Mouse (Mus musculus) myocyte (in vitro differentiated cells): ENCODE measurements at regions not wholly inside any gene's neighbourhood (a gene's known extent, or its start where the extent isn't known, plus 50 kb on each side); places are given as distances from the start of the nearest gene placed in this dataset.

Experiments
- H3K27me3 ChIP-seq: one replicate; pipeline ENCODE4 v1.6.1; 2011; ENCODE audit not compliant: control insufficient read depth, insufficient read depth, insufficient read length
- H3K36me3 ChIP-seq: one replicate; pipeline ENCODE4 v1.6.1; 2011; ENCODE audit not compliant: control insufficient read depth, insufficient read depth
- H3K4me2 ChIP-seq: one replicate; pipeline ENCODE4 v1.6.1; 2011; ENCODE audit warnings: low read depth, control low read depth
- H3K4me3 ChIP-seq: one replicate; pipeline ENCODE4 v1.5.1; 2011; ENCODE audit warnings: mild to moderate bottlenecking, control low read depth, moderate library complexity
- H3K79me2 ChIP-seq: one replicate; pipeline ENCODE4 v1.6.1; 2011; ENCODE audit not compliant: control insufficient read depth, insufficient read depth
- H3ac ChIP-seq: one replicate; pipeline ENCODE4 v1.6.1; 2011; ENCODE audit not compliant: control insufficient read depth, insufficient read length
- CEBPB ChIP-seq: IDR thresholded peaks from 2 replicates; pipeline ENCODE4 v1.6.1; 2011; ENCODE audit warnings: mild to moderate bottlenecking, moderate library complexity; ENCODE audit not compliant: poor library complexity, insufficient read depth, severe bottlenecking
- E2F4 ChIP-seq: IDR thresholded peaks from one replicate; pipeline ENCODE4 v1.6.1; 2011; ENCODE audit warnings: mild to moderate bottlenecking, control low read depth, moderate library complexity; ENCODE audit not compliant: insufficient read depth
- MAX ChIP-seq: IDR thresholded peaks from one replicate; pipeline ENCODE4 v1.6.1; 2011; ENCODE audit warnings: low read depth, mild to moderate bottlenecking, control low read depth
- MYOD1 ChIP-seq, 3 experiments: IDR thresholded peaks; one replicate each; pipeline ENCODE4 v1.6.1; 2011; ENCODE audit warnings: control low read depth in 2 of 3, low read depth in 2 of 3, mild to moderate bottlenecking in 2 of 3, moderate library complexity in 1 of 3; ENCODE audit not compliant: insufficient read length in 2 of 3, control insufficient read depth in 1 of 3
- MYOG ChIP-seq, 3 experiments: IDR thresholded peaks; one replicate each; pipeline ENCODE4 v1.6.1; 2011; ENCODE audit warnings: control low read depth in 2 of 3, low read depth in 2 of 3, mild to moderate bottlenecking in 2 of 3; ENCODE audit not compliant: insufficient read length in 2 of 3, control insufficient read depth in 1 of 3, insufficient read depth in 1 of 3
- POLR2A ChIP-seq: IDR thresholded peaks from one replicate; pipeline ENCODE4 v1.6.1; 2011; ENCODE audit warnings: low read depth, mild to moderate bottlenecking, control low read depth, moderate library complexity; ENCODE audit not compliant: insufficient read length
- POLR2AphosphoS2 ChIP-seq: IDR thresholded peaks from one replicate; pipeline ENCODE4 v1.6.1; 2011; ENCODE audit warnings: low read depth, control low read depth; ENCODE audit not compliant: insufficient read length
- REST ChIP-seq: IDR thresholded peaks from one replicate; pipeline ENCODE4 v1.6.1; 2011; ENCODE audit warnings: mild to moderate bottlenecking, control low read depth, moderate library complexity; ENCODE audit not compliant: insufficient read depth, insufficient read length
- SRF ChIP-seq: IDR thresholded peaks from one replicate; pipeline ENCODE4 v1.6.1; 2011; ENCODE audit warnings: low read depth; ENCODE audit not compliant: control insufficient read depth, insufficient read length
- TCF12 ChIP-seq: IDR thresholded peaks from one replicate; pipeline ENCODE4 v1.6.1; 2011; ENCODE audit warnings: mild to moderate bottlenecking, control low read depth; ENCODE audit not compliant: poor library complexity, insufficient read depth, severe bottlenecking
- TCF3 ChIP-seq: IDR thresholded peaks from one replicate; pipeline ENCODE4 v1.6.1; 2011; ENCODE audit warnings: low read depth, control low read depth; ENCODE audit not compliant: insufficient read length
- USF1 ChIP-seq: IDR thresholded peaks from one replicate; pipeline ENCODE4 v1.6.1; 2011; ENCODE audit warnings: low read depth, mild to moderate bottlenecking, control low read depth, moderate library complexity

DNA sequence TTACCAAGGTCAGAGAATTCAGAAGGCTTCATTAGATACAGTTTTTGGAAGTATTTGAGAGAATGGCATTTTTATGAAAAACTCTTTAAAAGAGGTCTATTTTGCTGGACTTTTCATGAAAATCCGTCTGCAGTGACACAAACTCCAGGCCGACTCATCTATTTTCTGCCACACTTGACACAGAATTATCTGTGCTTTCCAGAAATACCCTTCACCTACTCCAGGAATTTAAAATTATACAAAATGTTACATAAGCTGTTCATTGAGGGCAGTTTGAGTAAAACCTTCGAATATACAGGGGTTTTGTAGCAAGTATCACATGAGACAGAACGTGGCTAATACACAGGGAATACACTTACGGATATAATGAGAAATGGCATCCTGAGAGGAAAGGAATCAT is 354.1 kb upstream of the Pkdcc start:
- Histone ChIP-seq H3K27me3 (no peaks in the 10 kb centered on the region), H3ac (no peak overlapping the region), H3K4me3 (no peak overlapping the region), H3K4me2 (no peak overlapping the region), H3K79me2 (no peaks in the 10 kb centered on the region), H3K36me3 (no peaks in the 10 kb centered on the region)
- TF ChIP-seq MYOD1 (IDR thresholded peaks at IDR 0.05; ENCODE audit: control insufficient read depth in 1 of 3, insufficient read length in 2 of 3, low read depth in 2 of 3): no peak
- TF ChIP-seq POLR2AphosphoS2: no peak
- no peak for TF ChIP-seq SRF
- no peak for TF ChIP-seq E2F4
- TF ChIP-seq USF1: no peak
- no peak for TF ChIP-seq MAX
- no peak for TF ChIP-seq MYOG (IDR thresholded peaks at IDR 0.05; ENCODE audit: control insufficient read depth in 1 of 3, insufficient read depth in 1 of 3, insufficient read length in 2 of 3, low read depth in 2 of 3)
- TF ChIP-seq TCF12: no peak
- no peak for TF ChIP-seq REST
- no peak for TF ChIP-seq CEBPB
- no peak for TF ChIP-seq POLR2A
- TF ChIP-seq TCF3: no peak

DNA sequence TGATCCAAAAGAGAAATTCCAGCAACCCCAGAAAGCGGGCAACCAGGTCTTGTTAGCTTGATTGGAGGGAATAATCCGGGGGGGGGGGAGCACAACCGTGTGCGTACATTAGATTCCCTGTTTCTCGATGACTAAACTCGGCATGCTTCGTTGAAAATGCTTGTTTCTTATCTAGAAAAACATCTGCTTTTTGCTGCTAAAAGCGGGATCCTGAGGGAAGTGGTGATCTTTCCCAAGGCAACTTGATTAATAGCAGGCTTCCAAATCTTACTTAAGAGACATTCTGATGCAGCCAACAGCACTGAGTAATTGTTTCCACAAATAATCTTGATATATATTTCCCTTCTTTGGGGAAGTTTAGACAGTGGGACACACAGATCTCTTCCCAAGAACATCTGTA is 338.0 kb upstream of the Pkdcc start:
- H3K27me3 ChIP-seq: no peaks in the 10 kb centered on the region
- no peaks in the 10 kb centered on the region for H3K36me3 ChIP-seq
- H3K4me3 ChIP-seq: no peak overlapping the region

DNA sequence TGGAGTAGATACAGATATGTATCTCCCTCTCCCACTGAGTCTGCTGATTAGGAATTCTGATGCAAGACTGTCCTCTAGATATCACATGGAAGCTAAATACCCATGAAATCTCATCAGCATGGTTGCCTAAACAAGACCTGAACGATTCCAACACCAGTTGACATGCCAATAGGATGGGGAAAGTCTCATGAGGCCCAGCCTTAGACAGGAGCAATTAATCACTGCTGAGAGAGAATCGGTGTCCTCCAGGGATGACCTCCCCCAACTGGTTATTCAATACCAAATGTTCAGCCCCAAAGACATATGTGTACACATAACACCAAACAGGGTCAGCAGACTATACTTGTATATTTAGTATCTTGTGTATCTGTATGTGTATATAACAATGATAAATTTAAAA is 314.5 kb upstream of the Pkdcc start:
- peak overlapping the region; percentile 60 for H3K4me2 ChIP-seq
- H3ac ChIP-seq: no peak overlapping the region
- no peaks in the 10 kb centered on the region for H3K36me3 ChIP-seq
- no peaks in the 10 kb centered on the region for H3K27me3 ChIP-seq
- TF ChIP-seq E2F4: no peak
- no peak for TF ChIP-seq TCF12
- TF ChIP-seq USF1: no peak
- no peaks in the 10 kb centered on the region for H3K79me2 ChIP-seq
- H3K4me3 ChIP-seq: no peak overlapping the region

More for the DNA sequence above, 338.0 kb upstream of the Pkdcc start:
- no peak overlapping the region for H3ac ChIP-seq
- no peak overlapping the region for H3K4me2 ChIP-seq
- H3K79me2 ChIP-seq: no peaks in the 10 kb centered on the region
- TF ChIP-seq MAX (no peak), REST (no peak), CEBPB (no peak), MYOG (IDR thresholded peaks at IDR 0.05; ENCODE audit: control insufficient read depth in 1 of 3, insufficient read depth in 1 of 3, insufficient read length in 2 of 3, low read depth in 2 of 3) (no peak), TCF3 (no peak), POLR2A (no peak), TCF12 (no peak), E2F4 (no peak), USF1 (no peak), POLR2AphosphoS2 (no peak)

DNA sequence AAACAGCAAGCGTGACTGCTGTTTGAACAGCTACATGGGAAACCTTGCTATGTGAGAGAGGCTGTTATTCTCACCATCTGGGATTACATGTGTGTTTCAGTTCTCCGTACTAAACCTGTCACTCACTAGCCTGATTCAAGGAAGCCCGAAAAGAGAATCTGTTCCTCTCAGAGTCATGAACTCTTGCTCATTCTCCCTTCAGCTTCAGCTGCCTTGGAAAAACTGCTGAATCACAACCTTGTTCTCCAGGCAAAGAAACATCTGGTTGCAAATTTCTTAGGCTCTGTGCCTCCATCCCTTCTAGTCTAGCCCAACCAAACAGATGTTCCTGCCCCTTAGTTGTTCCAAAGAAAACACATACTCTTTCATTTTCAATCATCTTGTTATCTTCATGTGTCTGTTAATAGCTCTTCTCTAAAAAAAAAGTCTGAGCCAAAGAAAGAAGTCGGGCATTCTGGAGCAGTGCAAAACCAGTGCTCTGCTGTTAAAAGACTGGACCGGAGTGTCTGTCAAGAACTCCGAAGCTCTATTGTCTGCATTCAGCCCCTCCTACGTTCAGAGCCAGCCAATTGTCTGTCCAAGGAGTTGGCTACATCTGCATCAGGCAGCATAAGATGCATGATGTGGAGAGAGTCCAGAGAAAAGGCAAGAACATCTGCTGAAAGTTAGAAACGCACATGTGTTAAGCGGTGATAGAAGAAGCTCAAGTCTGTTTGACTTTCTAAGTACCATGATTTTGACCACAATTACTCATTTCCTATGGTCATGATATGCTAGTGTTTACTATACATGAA is 313.8 kb upstream of the Pkdcc start:
- Histone ChIP-seq H3ac (no peak overlapping the region), H3K4me2 (peak overlapping the region; percentile 60), H3K79me2 (no peaks in the 10 kb centered on the region), H3K36me3 (no peaks in the 10 kb centered on the region), H3K27me3 (no peaks in the 10 kb centered on the region), H3K4me3 (no peak overlapping the region)
- TF ChIP-seq SRF: no peak
- TF ChIP-seq TCF3: no peak
- TF ChIP-seq TCF12: no peak
- no peak for TF ChIP-seq CEBPB
- TF ChIP-seq USF1: no peak
- no peak for TF ChIP-seq MYOG (IDR thresholded peaks at IDR 0.05; ENCODE audit: control insufficient read depth in 1 of 3, insufficient read depth in 1 of 3, insufficient read length in 2 of 3, low read depth in 2 of 3)
- TF ChIP-seq MYOD1 (IDR thresholded peaks at IDR 0.05; ENCODE audit: control insufficient read depth in 1 of 3, insufficient read length in 2 of 3, low read depth in 2 of 3): no peak
- no peak for TF ChIP-seq MAX
- no peak for TF ChIP-seq POLR2A
- TF ChIP-seq POLR2AphosphoS2: no peak
- no peak for TF ChIP-seq REST
- no peak for TF ChIP-seq E2F4

DNA sequence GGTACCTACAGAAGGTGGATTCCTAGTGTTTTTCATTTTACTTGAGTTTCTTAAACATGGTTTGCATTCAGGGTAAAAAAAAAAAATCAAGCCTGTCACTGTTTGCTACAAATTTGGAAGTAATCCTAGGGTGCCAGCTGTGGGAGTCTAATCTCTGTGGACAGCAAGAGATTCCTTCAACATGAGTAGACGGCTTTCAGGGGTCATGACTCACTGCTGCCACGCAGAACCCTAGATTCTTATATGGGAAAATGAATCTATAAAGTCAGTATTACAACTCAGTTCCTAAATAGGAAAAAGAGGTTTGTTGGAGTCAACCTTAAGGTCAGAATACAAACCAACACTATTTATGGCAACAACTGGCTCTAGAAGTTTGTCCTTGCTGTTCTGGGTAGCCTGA is 310.1 kb upstream of the Pkdcc start:
- Histone ChIP-seq H3K4me3 (no peak overlapping the region), H3K79me2 (no peaks in the 10 kb centered on the region), H3K27me3 (no peaks in the 10 kb centered on the region), H3K36me3 (no peaks in the 10 kb centered on the region), H3K4me2 (peak overlapping the region; percentile 81), H3ac (no peak overlapping the region)
- TF ChIP-seq MAX (no peak), TCF12 (peak; percentile 50), MYOG (IDR thresholded peaks at IDR 0.05; ENCODE audit: control insufficient read depth in 1 of 3, insufficient read depth in 1 of 3, insufficient read length in 2 of 3, low read depth in 2 of 3) (peak in 1 of 3 experiments; percentile 26), SRF (no peak), POLR2A (no peak), MYOD1 (IDR thresholded peaks at IDR 0.05; ENCODE audit: control insufficient read depth in 1 of 3, insufficient read length in 2 of 3, low read depth in 2 of 3) (peak in 2 of 3 experiments; percentile 19 to 30), CEBPB (no peak), POLR2AphosphoS2 (no peak)
